Mouse (Mus musculus): ENCODE measurements around the gene Phc1.

DNA sequence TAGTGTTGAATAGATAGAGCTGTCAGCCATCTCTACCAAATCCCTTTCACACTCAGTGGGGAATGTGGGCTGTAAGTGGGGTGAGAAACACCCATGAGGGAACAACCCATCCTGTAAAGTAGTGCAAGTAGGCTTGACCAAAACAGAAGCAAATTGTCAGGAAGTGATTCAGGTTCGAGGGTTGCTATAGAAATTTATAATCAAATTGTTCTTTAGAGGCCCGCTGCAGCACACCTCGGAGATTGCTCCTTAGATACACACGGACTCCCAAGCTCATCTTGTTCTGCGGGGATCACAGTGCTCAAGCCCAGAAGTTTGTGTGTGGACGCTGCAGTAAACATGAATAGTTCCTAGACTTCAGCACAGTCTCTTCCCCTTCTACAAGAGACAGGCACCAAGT, 57.6 kb downstream of the Phc1 start, which contains the start of gene Klrg1:
- TF ChIP-seq CTCF (IDR thresholded peaks at IDR 0.05; ENCODE audit: insufficient read depth, low read depth, low read length) (no peak), POLR2A (IDR thresholded peaks at IDR 0.05; ENCODE audit: insufficient read depth, low read depth, low read length) (no peak)

All from olfactory bulb, adult 2 months (tissue).